Mouse (Mus musculus): ENCODE data around the gene Cep55. TPM values are rescaled to one million over a fixed set of nuclear protein-coding genes. Genes with fewer than 3 reads are reported as not detected.

The Cep55 gene
- polyA plus RNA-seq, 1 experiment from 2014 or later = 5.0 TPM

- Histone ChIP-seq H3K9ac (no peak overlapping the region), H3K36me3 (replicated peaks) (no peaks in the 10 kb centered on the region), H3K4me2 (no peak overlapping the region), H3K27me3 (replicated peaks) (no peaks in the 10 kb centered on the region), H3K4me3 (no peak overlapping the region), H3K27ac (no peak overlapping the region), H3K4me1 (no peaks in the 10 kb centered on the region), H3K9me3 (no peaks in the 10 kb centered on the region)
- ATAC-seq (replicated peaks) = no peak
- 91% methylated on average over 7 of the region's 7 CpGs for WGBS
These were observed 60.2 kb downstream of the Cep55 start for GRCm38 (mm10) chr19:38114834-38115491.

- no peak overlapping the region for H3K27ac ChIP-seq
- WGBS = 86% methylated on average over 5 of the region's 5 CpGs
- H3K36me3 ChIP-seq (replicated peaks) = no peaks in the 10 kb centered on the region
- peaks cover 16% of the 10 kb centered on the region for H3K27me3 ChIP-seq (replicated peaks)
- H3K4me2 ChIP-seq = no peak overlapping the region
- H3K4me3 ChIP-seq = no peak overlapping the region
- ATAC-seq (replicated peaks) = no peak
- no peaks in the 10 kb centered on the region for H3K9me3 ChIP-seq
- no peaks in the 10 kb centered on the region for H3K4me1 ChIP-seq
- H3K9ac ChIP-seq = no peak overlapping the region
These were observed 65.4 kb downstream of the Cep55 start for GRCm38 (mm10) chr19:38120123-38120760.

- Histone ChIP-seq H3K27me3 (replicated peaks) (peaks cover 16% of the 10 kb centered on the region), H3K4me1 (no peaks in the 10 kb centered on the region), H3K4me2 (peak overlapping the region; percentile 80), H3K36me3 (replicated peaks) (no peaks in the 10 kb centered on the region), H3K4me3 (peak overlapping the region; percentile 51), H3K9ac (no peak overlapping the region), H3K9me3 (no peaks in the 10 kb centered on the region), H3K27ac (no peak overlapping the region)
- ATAC-seq (replicated peaks) = peak; percentile 29; the same call in 1 of the 2 replicates
- WGBS = 28% methylated on average over 9 of the region's 9 CpGs
These were observed 69.1 kb downstream of the Cep55 start for GRCm38 (mm10) chr19:38123921-38124320.

Other genes with a start within 250 kb of the Cep55 start
- 2.1 and 2.5 TPM in 2 replicates for gene Myof, start 11.4 kb upstream of the Cep55 start, polyA plus RNA-seq (2015; fragmentation: Nextera tagmentation; extraction: Ambion mirVana)
- gene Ffar4, start 42.1 kb downstream of the Cep55 start, polyA plus RNA-seq (2015; fragmentation: Nextera tagmentation; extraction: Ambion mirVana) = 0.20 and 0.43 TPM in 2 replicates
- 3.6 and 10.5 TPM in 2 replicates for gene Rbp4, start 70.3 kb downstream of the Cep55 start, polyA plus RNA-seq (2015; fragmentation: Nextera tagmentation; extraction: Ambion mirVana)
- 0.06 and 0.17 TPM in 2 replicates for gene Pde6c, start 77.8 kb downstream of the Cep55 start, polyA plus RNA-seq (2015; fragmentation: Nextera tagmentation; extraction: Ambion mirVana)
- gene Fra10ac1, start 169.1 kb downstream of the Cep55 start, polyA plus RNA-seq (2015; fragmentation: Nextera tagmentation; extraction: Ambion mirVana) = 41.3 and 43.9 TPM in 2 replicates
- gene Lgi1, start 209.5 kb downstream of the Cep55 start, polyA plus RNA-seq (2015; fragmentation: Nextera tagmentation; extraction: Ambion mirVana) = 14.7 and 20.7 TPM in 2 replicates

All from midbrain, embryonic 15.5 days (tissue).